ENCODE assay signal across 17 mouse cellular contexts in genomic region chr14:9811177-9811846, GRCm38 (mm10).
DNase-seq lines count a peak whose midpoint lies in the region; ATAC-seq lines count a peak whose summit lies in the region.
"Had no signal": no experiment of that assay in that cellular context is flagged by ENCODE, and none has a peak within 500 bp of the region (broad histone marks: within the 10 kb centered on the region; RNA-seq: fewer than 3 reads in every experiment).

No protein-coding gene starts in this region.

- 0 out of 2 replicates have a peak, but pooled peaks cover 16% of the 10 kb centered on the region for H3K4me1 ChIP-seq in hindbrain, embryonic 15.5 days (replicated peaks)
- H3K4me1 ChIP-seq in hindbrain, embryonic 12.5 days: peaks cover 4% of the 10 kb centered on the region; the same call in 1 of the 2 replicates
- H3K4me1 ChIP-seq in limb, embryonic 13.5 days: peaks cover 21% of the 10 kb centered on the region
- no peaks in the 10 kb centered on the region for H3K4me1 ChIP-seq in heart, embryonic 11.5 days (ENCODE audit: control insufficient read depth, insufficient read depth, low read length)
- H3K4me1 ChIP-seq: liver, embryonic 15.5 days had no signal

- H3K27me3 ChIP-seq in hindbrain, embryonic 15.5 days: no peaks in the 10 kb centered on the region
- H3K27me3 ChIP-seq in hindbrain, embryonic 12.5 days: no peaks in the 10 kb centered on the region
- no peaks in the 10 kb centered on the region for H3K27me3 ChIP-seq in limb, embryonic 13.5 days
- no peaks in the 10 kb centered on the region for H3K27me3 ChIP-seq in heart, embryonic 11.5 days (ENCODE audit: control insufficient read depth, insufficient read depth, low read length)
- H3K27me3 ChIP-seq: liver, embryonic 15.5 days had no signal

- no peaks in the 10 kb centered on the region for H3K9me3 ChIP-seq in hindbrain, embryonic 15.5 days
- no peaks in the 10 kb centered on the region for H3K9me3 ChIP-seq in hindbrain, embryonic 12.5 days (replicated peaks)
- H3K9me3 ChIP-seq in limb, embryonic 13.5 days: no peaks in the 10 kb centered on the region
- no peaks in the 10 kb centered on the region for H3K9me3 ChIP-seq in heart, embryonic 11.5 days (replicated peaks; ENCODE audit: control insufficient read depth, low read length)
- H3K9me3 ChIP-seq: liver, embryonic 15.5 days had no signal

- no peak overlapping the region for H3K4me3 ChIP-seq in hindbrain, embryonic 15.5 days
- no peak overlapping the region for H3K4me3 ChIP-seq in hindbrain, embryonic 12.5 days
- no peak overlapping the region for H3K4me3 ChIP-seq in limb, embryonic 13.5 days
- H3K4me3 ChIP-seq in heart, embryonic 11.5 days (ENCODE audit: low read depth, low read length): no peak overlapping the region
- H3K4me3 ChIP-seq: liver, embryonic 15.5 days had no signal

- peak overlapping the region; percentile 25; the same call in 1 of the 2 replicates for H3K4me2 ChIP-seq in hindbrain, embryonic 15.5 days
- no peak overlapping the region for H3K4me2 ChIP-seq in hindbrain, embryonic 12.5 days (replicated peaks)
- H3K4me2 ChIP-seq in limb, embryonic 13.5 days (replicated peaks): peak overlapping the region; percentile 21; the same call in 1 of the 2 replicates
- H3K4me2 ChIP-seq in heart, embryonic 11.5 days: no peak overlapping the region
- H3K4me2 ChIP-seq: liver, embryonic 15.5 days had no signal

- no peaks in the 10 kb centered on the region for H3K36me3 ChIP-seq in hindbrain, embryonic 15.5 days
- H3K36me3 ChIP-seq in hindbrain, embryonic 12.5 days: no peaks in the 10 kb centered on the region
- H3K36me3 ChIP-seq in limb, embryonic 13.5 days: no peaks in the 10 kb centered on the region
- no peaks in the 10 kb centered on the region for H3K36me3 ChIP-seq in heart, embryonic 11.5 days (ENCODE audit: control insufficient read depth, insufficient read depth, low read length)
- H3K36me3 ChIP-seq: liver, embryonic 15.5 days had no signal

- peak overlapping the region; percentile 23 for H3K27ac ChIP-seq in hindbrain, embryonic 15.5 days (replicated peaks)
- no peak overlapping the region for H3K27ac ChIP-seq in hindbrain, embryonic 12.5 days
- no peak overlapping the region for H3K27ac ChIP-seq in limb, embryonic 13.5 days
- no peak overlapping the region for H3K27ac ChIP-seq in heart, embryonic 11.5 days (ENCODE audit: low read depth, low read length)
- H3K27ac ChIP-seq: liver, embryonic 15.5 days; stomach, postnatal 0 days had no signal

- peak; percentile 22 to 31 for DNase-seq in right cerebral cortex, postnatal 10 days (ENCODE audit: low spot score in 2 of 2)
- no peak for DNase-seq in right cerebral cortex, postnatal 25 days
- DNase-seq in telencephalon, adult 2 months (ENCODE audit: low read depth, low spot score): peak; percentile 11
- no peak for DNase-seq in kidney, postnatal 10 days
- DNase-seq: cerebellum, adult 18-20 months; heart, postnatal 36 days; kidney, adult 11 months; lung, postnatal 14 days; spleen, adult 18-20 months; thymus, postnatal 4 days had no signal

- 40% methylated on average over 7 of the region's 7 CpGs for WGBS in hindbrain, embryonic 15.5 days
- whole genome bisulfite sequencing in hindbrain, embryonic 12.5 days: 63% methylated on average over 7 of the region's 7 CpGs
- WGBS in limb, embryonic 13.5 days: 16% methylated on average over 7 of the region's 7 CpGs
- WGBS in heart, embryonic 11.5 days (ENCODE audit: insufficient replicate concordance): 78% methylated on average over 7 of the region's 7 CpGs

- peak; percentile 82; the same call in 1 of the 2 replicates for ATAC-seq in hindbrain, embryonic 15.5 days (ENCODE audit: low FRiP score, low read depth)
- ATAC-seq in hindbrain, embryonic 12.5 days (ENCODE audit: low FRiP score): no peak
- no peak for ATAC-seq in limb, embryonic 13.5 days (ENCODE audit: low FRiP score, low read depth)
- ATAC-seq in heart, embryonic 11.5 days (replicated peaks; ENCODE audit: insufficient number of reproducible peaks, low FRiP score, low TSS enrichment): no peak
- ATAC-seq: CD4-positive, CD25-positive, alpha-beta regulatory T cell, adult 4 months had no signal

- H3K9ac ChIP-seq in hindbrain, embryonic 15.5 days: no peak overlapping the region
- no peak overlapping the region for H3K9ac ChIP-seq in hindbrain, embryonic 12.5 days
- H3K9ac ChIP-seq in limb, embryonic 13.5 days: no peak overlapping the region
- no peak overlapping the region for H3K9ac ChIP-seq in heart, embryonic 11.5 days (ENCODE audit: low read depth, low read length)
- H3K9ac ChIP-seq: liver, embryonic 15.5 days had no signal

Comparison
In these comparisons a context has a peak if more than half of its experiments do, and no peak if none do; other contexts are left out.
1. H3K4me2 ChIP-seq: peak in hindbrain, embryonic 15.5 days (single experiment) and limb, embryonic 13.5 days (single experiment); none in hindbrain, embryonic 12.5 days (single experiment) and heart, embryonic 11.5 days (single experiment).
2. DNase-seq: peak in right cerebral cortex, postnatal 10 days (2 of 2) and telencephalon, adult 2 months (single experiment); none in right cerebral cortex, postnatal 25 days (single experiment) and kidney, postnatal 10 days (single experiment).